Mouse (Mus musculus): ENCODE results near the gene Dctn1. TPM values are rescaled to one million over a fixed set of nuclear protein-coding genes. Genes with fewer than 3 reads are reported as not detected.

Gene Dctn1
- polyA plus RNA-seq, 1 experiment from 2014 or later = 135 TPM

GRCm38 (mm10) chr6:83185895-83186861 lies 20.5 kb downstream of the Dctn1 start:
- WGBS = 3% methylated on average over 25 of the region's 25 CpGs
- Histone ChIP-seq H3K4me1 (ENCODE audit: control insufficient read depth, insufficient read depth, low read length) (peaks cover 24% of the 10 kb centered on the region), H3K9ac (replicated peaks; ENCODE audit: low read length) (peak overlapping the region; percentile 81), H3K4me3 (replicated peaks; ENCODE audit: low read depth, low read length) (peak overlapping the region; percentile 59), H3K27ac (replicated peaks; ENCODE audit: low read depth, low read length) (peak overlapping the region; percentile 93), H3K4me2 (ENCODE audit: low read length) (peak overlapping the region; percentile 57), H3K27me3 (ENCODE audit: control insufficient read depth, insufficient read depth, low read length) (no peaks in the 10 kb centered on the region), H3K9me3 (ENCODE audit: control insufficient read depth, low read length) (no peaks in the 10 kb centered on the region), H3K36me3 (ENCODE audit: control insufficient read depth, insufficient read depth, low read length) (peaks cover 55% of the 10 kb centered on the region)
- DNase-seq = peak; percentile 95
- ATAC-seq (ENCODE audit: low FRiP score, low TSS enrichment) = peak; percentile 95

GRCm38 (mm10) chr6:83186946-83187345 lies 21.2 kb downstream of the Dctn1 start:
- Histone ChIP-seq H3K4me3 (replicated peaks; ENCODE audit: low read depth, low read length) (peak overlapping the region; percentile 59), H3K4me1 (ENCODE audit: control insufficient read depth, insufficient read depth, low read length) (peaks cover 24% of the 10 kb centered on the region), H3K27me3 (ENCODE audit: control insufficient read depth, insufficient read depth, low read length) (no peaks in the 10 kb centered on the region), H3K27ac (replicated peaks; ENCODE audit: low read depth, low read length) (peak overlapping the region; percentile 93; the same call in 1 of the 2 replicates), H3K9ac (replicated peaks; ENCODE audit: low read length) (peak overlapping the region; percentile 81), H3K4me2 (ENCODE audit: low read length) (peak overlapping the region; percentile 57), H3K9me3 (ENCODE audit: control insufficient read depth, low read length) (no peaks in the 10 kb centered on the region), H3K36me3 (ENCODE audit: control insufficient read depth, insufficient read depth, low read length) (peaks cover 62% of the 10 kb centered on the region)
- ATAC-seq (ENCODE audit: low FRiP score, low TSS enrichment) = peak; percentile 0; the same call in 1 of the 2 replicates
- peak; percentile 18 for DNase-seq
- WGBS = 62% methylated on average over 2 of the region's 2 CpGs

GRCm38 (mm10) chr6:83193571-83193970 lies 27.9 kb downstream of the Dctn1 start:
- Histone ChIP-seq H3K9ac (replicated peaks; ENCODE audit: low read length) (no peak overlapping the region), H3K27me3 (ENCODE audit: control insufficient read depth, insufficient read depth, low read length) (no peaks in the 10 kb centered on the region), H3K4me3 (replicated peaks; ENCODE audit: low read depth, low read length) (no peak overlapping the region), H3K9me3 (ENCODE audit: control insufficient read depth, low read length) (no peaks in the 10 kb centered on the region), H3K4me2 (ENCODE audit: low read length) (no peak overlapping the region), H3K4me1 (ENCODE audit: control insufficient read depth, insufficient read depth, low read length) (no peaks in the 10 kb centered on the region), H3K36me3 (ENCODE audit: control insufficient read depth, insufficient read depth, low read length) (peaks cover 99% of the 10 kb centered on the region), H3K27ac (replicated peaks; ENCODE audit: low read depth, low read length) (no peak overlapping the region)
- ATAC-seq (ENCODE audit: low FRiP score, low TSS enrichment) = no peak
- no peak for DNase-seq
- 91% methylated on average over 7 of the region's 7 CpGs for WGBS

GRCm38 (mm10) chr6:83197345-83198004 lies 31.8 kb downstream of the Dctn1 start:
- WGBS = 44% methylated on average over 15 of the region's 15 CpGs
- no peak overlapping the region for H3K9ac ChIP-seq (replicated peaks; ENCODE audit: low read length)
- ATAC-seq (ENCODE audit: low FRiP score, low TSS enrichment) = peak; percentile 32; the same call in 1 of the 2 replicates

DNA sequence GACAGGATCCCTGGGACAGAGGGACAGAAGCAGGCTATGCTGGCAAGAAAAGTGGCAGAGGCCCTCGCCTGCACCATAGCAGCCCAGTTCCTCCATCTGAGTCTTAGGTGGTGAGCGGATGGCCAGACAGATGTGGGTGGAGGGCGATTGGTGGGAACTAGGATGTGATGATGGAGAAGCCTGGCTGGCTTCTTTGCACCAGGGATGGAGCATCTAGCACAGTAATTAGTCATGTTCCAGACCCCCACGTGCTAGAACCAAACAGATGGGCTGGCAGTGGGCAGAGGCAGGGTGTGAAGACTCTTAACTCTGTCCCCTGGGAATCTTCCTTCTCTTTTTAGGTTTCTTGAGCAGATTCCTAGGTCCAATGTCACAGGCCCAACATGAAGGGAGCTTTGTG lies 37.6 kb downstream of the Dctn1 start:
- H3K27me3 ChIP-seq (ENCODE audit: control insufficient read depth, insufficient read depth, low read length) = no peaks in the 10 kb centered on the region
- ATAC-seq (ENCODE audit: low FRiP score, low TSS enrichment) (no peak), DNase-seq (no peak)
- no peak overlapping the region for H3K4me3 ChIP-seq (replicated peaks; ENCODE audit: low read depth, low read length)
- H3K9me3 ChIP-seq (ENCODE audit: control insufficient read depth, low read length) = no peaks in the 10 kb centered on the region
- H3K27ac ChIP-seq (replicated peaks; ENCODE audit: low read depth, low read length) = no peak overlapping the region
- H3K36me3 ChIP-seq (ENCODE audit: control insufficient read depth, insufficient read depth, low read length) = peaks cover 28% of the 10 kb centered on the region
- H3K4me2 ChIP-seq (ENCODE audit: low read length) = no peak overlapping the region
- 94% methylated on average over 4 of the region's 4 CpGs for WGBS
- H3K4me1 ChIP-seq (ENCODE audit: control insufficient read depth, insufficient read depth, low read length) = no peaks in the 10 kb centered on the region
- H3K9ac ChIP-seq (replicated peaks; ENCODE audit: low read length) = no peak overlapping the region

More at GRCm38 (mm10) chr6:83197345-83198004, 31.8 kb downstream of the Dctn1 start:
- peak; percentile 65 for DNase-seq
- H3K27ac ChIP-seq (replicated peaks; ENCODE audit: low read depth, low read length) = 0 out of 2 replicates have a peak overlapping the region, but pooled peaks have one; percentile 26
- H3K36me3 ChIP-seq (ENCODE audit: control insufficient read depth, insufficient read depth, low read length) = peaks cover 86% of the 10 kb centered on the region
- H3K9me3 ChIP-seq (ENCODE audit: control insufficient read depth, low read length) = no peaks in the 10 kb centered on the region
- no peaks in the 10 kb centered on the region for H3K27me3 ChIP-seq (ENCODE audit: control insufficient read depth, insufficient read depth, low read length)
- no peak overlapping the region for H3K4me2 ChIP-seq (ENCODE audit: low read length)
- H3K4me3 ChIP-seq (replicated peaks; ENCODE audit: low read depth, low read length) = no peak overlapping the region
- H3K4me1 ChIP-seq (ENCODE audit: control insufficient read depth, insufficient read depth, low read length) = no peaks in the 10 kb centered on the region

DNA sequence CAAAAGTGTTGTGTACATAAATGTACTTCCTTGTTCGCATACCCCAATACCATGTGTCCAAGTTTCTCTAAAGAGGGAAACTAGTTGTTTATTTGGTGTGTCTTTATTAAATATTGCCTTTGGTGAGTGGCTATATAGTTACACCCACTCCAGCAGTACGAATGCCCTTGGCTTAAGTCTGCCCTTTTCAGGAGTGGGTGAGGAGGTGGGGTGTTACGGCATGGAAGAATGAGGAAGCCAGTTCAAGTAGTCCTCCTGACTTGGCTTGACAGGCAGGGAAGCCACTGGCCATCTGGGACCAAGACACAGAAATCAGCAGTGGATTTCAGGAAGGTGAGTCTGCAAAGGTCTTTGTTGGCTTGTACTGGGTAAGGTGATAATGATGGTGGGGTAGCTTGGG lies 40.1 kb downstream of the Dctn1 start:
- ATAC-seq (ENCODE audit: low FRiP score, low TSS enrichment) (no peak), DNase-seq (no peak)
- Histone ChIP-seq H3K27ac (replicated peaks; ENCODE audit: low read depth, low read length) (no peak overlapping the region), H3K9ac (replicated peaks; ENCODE audit: low read length) (no peak overlapping the region), H3K27me3 (ENCODE audit: control insufficient read depth, insufficient read depth, low read length) (no peaks in the 10 kb centered on the region), H3K9me3 (ENCODE audit: control insufficient read depth, low read length) (no peaks in the 10 kb centered on the region), H3K4me3 (replicated peaks; ENCODE audit: low read depth, low read length) (no peak overlapping the region), H3K4me2 (ENCODE audit: low read length) (no peak overlapping the region), H3K4me1 (ENCODE audit: control insufficient read depth, insufficient read depth, low read length) (no peaks in the 10 kb centered on the region), H3K36me3 (ENCODE audit: control insufficient read depth, insufficient read depth, low read length) (peaks cover 7% of the 10 kb centered on the region)
- 95% methylated on average over 3 of the region's 3 CpGs for WGBS

- Histone ChIP-seq H3K9ac (replicated peaks; ENCODE audit: low read length) (no peak overlapping the region), H3K36me3 (ENCODE audit: control insufficient read depth, insufficient read depth, low read length) (0 out of 2 replicates have a peak, but pooled peaks cover 2% of the 10 kb centered on the region), H3K4me2 (ENCODE audit: low read length) (no peak overlapping the region), H3K27me3 (ENCODE audit: control insufficient read depth, insufficient read depth, low read length) (no peaks in the 10 kb centered on the region), H3K27ac (replicated peaks; ENCODE audit: low read depth, low read length) (no peak overlapping the region), H3K9me3 (ENCODE audit: control insufficient read depth, low read length) (no peaks in the 10 kb centered on the region), H3K4me1 (ENCODE audit: control insufficient read depth, insufficient read depth, low read length) (0 out of 2 replicates have a peak, but pooled peaks cover under 1% of the 10 kb centered on the region), H3K4me3 (replicated peaks; ENCODE audit: low read depth, low read length) (no peak overlapping the region)
- DNase-seq (no peak), ATAC-seq (ENCODE audit: low FRiP score, low TSS enrichment) (no peak)
- WGBS = 78% methylated on average over 11 of the region's 11 CpGs
Measured at GRCm38 (mm10) chr6:83206321-83206720, 40.6 kb downstream of the Dctn1 start.

DNA sequence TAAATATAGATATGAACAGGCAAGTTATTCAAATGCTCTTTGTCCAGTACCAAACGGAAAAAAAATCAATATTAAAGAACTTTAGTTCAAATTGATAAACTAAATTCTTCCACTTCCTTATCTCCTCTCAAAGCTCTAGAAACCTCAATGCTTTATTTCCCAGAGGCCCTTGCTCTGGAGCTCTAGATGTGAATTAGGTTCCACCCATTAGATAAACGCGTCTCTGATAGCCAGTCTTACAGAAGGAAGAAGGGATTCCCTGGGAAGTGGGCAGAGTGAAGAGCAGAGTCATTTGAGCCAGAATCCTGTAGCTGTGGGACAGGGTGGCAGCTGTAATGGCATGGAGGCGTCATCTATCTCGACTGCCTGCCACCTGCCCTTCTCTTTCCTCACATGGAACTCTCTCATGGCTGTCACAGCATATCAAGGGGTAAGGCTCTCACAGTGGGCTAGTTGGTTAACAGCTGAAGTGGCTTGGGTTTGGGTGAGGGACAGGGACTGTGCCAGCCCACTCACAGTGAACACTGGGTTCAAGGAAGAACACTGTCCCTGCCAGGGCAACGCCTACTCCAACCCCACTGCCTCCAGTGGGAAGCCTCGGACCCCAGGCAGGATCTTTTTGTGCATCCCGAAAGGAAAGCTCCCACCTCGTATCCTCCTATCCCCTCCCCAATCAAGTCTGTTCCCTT lies 41.8 kb downstream of the Dctn1 start:
- no peak overlapping the region for H3K4me3 ChIP-seq (replicated peaks; ENCODE audit: low read depth, low read length)

More for the DNA sequence above, 41.8 kb downstream of the Dctn1 start:
- WGBS = 68% methylated on average over 9 of the region's 9 CpGs
- H3K36me3 ChIP-seq (ENCODE audit: control insufficient read depth, insufficient read depth, low read length) = no peaks in the 10 kb centered on the region
- DNase-seq (no peak), ATAC-seq (ENCODE audit: low FRiP score, low TSS enrichment) (no peak)
- H3K27ac ChIP-seq (replicated peaks; ENCODE audit: low read depth, low read length) = no peak overlapping the region
- no peaks in the 10 kb centered on the region for H3K27me3 ChIP-seq (ENCODE audit: control insufficient read depth, insufficient read depth, low read length)
- no peaks in the 10 kb centered on the region for H3K9me3 ChIP-seq (ENCODE audit: control insufficient read depth, low read length)
- peaks cover 5% of the 10 kb centered on the region; the same call in 1 of the 2 replicates for H3K4me1 ChIP-seq (ENCODE audit: control insufficient read depth, insufficient read depth, low read length)
- H3K4me2 ChIP-seq (ENCODE audit: low read length) = no peak overlapping the region
- no peak overlapping the region for H3K9ac ChIP-seq (replicated peaks; ENCODE audit: low read length)
